Mouse (Mus musculus) kidney, postnatal 0 days (tissue): Measurements from ENCODE around the gene Bud23. TPM values are rescaled to one million over a fixed set of nuclear protein-coding genes. Genes with fewer than 3 reads are reported as not detected.

Experiments used
- ATAC-seq: fragments of 200-750 bp; cut with Nextera tagmentation; replicated peaks from 2 replicates; pipeline ENCODE4 v1.8.0; 2017; ENCODE audit warnings: low read depth, moderate number of reproducible peaks, moderate TSS enrichment, moderate library complexity; ENCODE audit not compliant: low FRiP score
- DNase-seq: peaks from one replicate; pipeline ENCODE4 v3.0.0-alpha.2; 2016; ENCODE audit warnings: low spot score
- H3K27ac ChIP-seq: fragments of 300-500 bp; sonication (generic); 2 replicates; pipeline ENCODE4 v1.5.1; 2014; ENCODE audit warnings: mild to moderate bottlenecking
- H3K27me3 ChIP-seq: fragments of 300-500 bp; sonication (generic); 2 replicates; pipeline ENCODE4 v1.6.1; 2014; ENCODE audit warnings: low read length, mixed read lengths; ENCODE audit not compliant: insufficient read depth
- H3K36me3 ChIP-seq: fragments of 300-500 bp; sonication (generic); 2 replicates; pipeline ENCODE4 v1.6.1; 2014; ENCODE audit warnings: low read length, mixed read lengths; ENCODE audit not compliant: insufficient read depth
- H3K4me1 ChIP-seq: fragments of 300-500 bp; sonication (generic); replicated peaks from 2 replicates; pipeline ENCODE4 v1.6.1; 2014; ENCODE audit warnings: antibody characterized with exemption, low read length, mixed read lengths; ENCODE audit not compliant: insufficient read depth
- H3K4me2 ChIP-seq: fragments of 300-500 bp; sonication (generic); 2 replicates; pipeline ENCODE4 v1.6.1; 2014; ENCODE audit warnings: mild to moderate bottlenecking, low read length, moderate library complexity, mixed read lengths
- H3K4me3 ChIP-seq: fragments of 300-500 bp; sonication (generic); replicated peaks from 2 replicates; pipeline ENCODE4 v1.5.1; 2014; ENCODE audit warnings: low read depth, low read length
- H3K9ac ChIP-seq: fragments of 300-500 bp; sonication (generic); 2 replicates; pipeline ENCODE4 v1.6.1; 2014; ENCODE audit warnings: low read depth, low read length
- H3K9me3 ChIP-seq: fragments of 300-500 bp; sonication (generic); replicated peaks from 2 replicates; pipeline ENCODE4 v1.6.1; 2016; ENCODE audit warnings: low read length, inconsistent platforms, mixed read lengths
- CTCF ChIP-seq: IDR thresholded peaks from 2 replicates; pipeline ENCODE4 v1.5.1; 2016; ENCODE audit warnings: antibody characterized with exemption, low read depth, mild to moderate bottlenecking, moderate library complexity
- WGBS: fragments of 180-500 bp; shearing (Covaris S2); extraction: QIAGEN DNeasy Blood & Tissue Kit; methylation state at CpG from one replicate; pipeline ENCODE4 v1.1.7; 2014; 5-methylcytosine and 5-hydroxymethylcytosine counted together
- polyA plus RNA-seq: library from polyadenylated mRNA; unstranded; fragments of >200 nt; fragmentation: Nextera tagmentation; extraction: Ambion mirVana; gene quantifications from 2 replicates; pipeline ENCODE4 v1.2.1, GENCODE M21; 2015

The Bud23 gene
- polyA plus RNA-seq, 1 experiment from 2014 or later, result 80.4 TPM

- DNase-seq, result no peak
- Histone ChIP-seq H3K4me2 (no peak overlapping the region), H3K27me3 (no peaks in the 10 kb centered on the region), H3K36me3 (no peaks in the 10 kb centered on the region), H3K4me3 (no peak overlapping the region), H3K27ac (no peak overlapping the region), H3K9me3 (no peaks in the 10 kb centered on the region), H3K9ac (no peak overlapping the region), H3K4me1 (peaks cover 9% of the 10 kb centered on the region)
- TF ChIP-seq CTCF, result no peak
- no peak for ATAC-seq
- WGBS, result 82% methylated on average over 5 of the region's 5 CpGs
These were observed 32.2 kb downstream of the Bud23 start for GRCm38 (mm10) chr5:135032581-135032980.

GRCm38 (mm10) chr5:135029007-135029854 lies 35.5 kb downstream of the Bud23 start:
- H3K27me3 ChIP-seq, result no peaks in the 10 kb centered on the region
- no peaks in the 10 kb centered on the region for H3K36me3 ChIP-seq
- no peak for TF ChIP-seq CTCF
- peak; percentile 63 for DNase-seq
- ATAC-seq, result no peak
- H3K9ac ChIP-seq, result no peak overlapping the region
- H3K9me3 ChIP-seq, result no peaks in the 10 kb centered on the region
- peaks cover 26% of the 10 kb centered on the region for H3K4me1 ChIP-seq
- H3K4me2 ChIP-seq, result peak overlapping the region; percentile 38
- no peak overlapping the region for H3K27ac ChIP-seq
- H3K4me3 ChIP-seq, result no peak overlapping the region
- WGBS, result 34% methylated on average over 18 of the region's 18 CpGs

GRCm38 (mm10) chr5:135025899-135026298 lies 38.9 kb downstream of the Bud23 start:
- Histone ChIP-seq H3K4me3 (no peak overlapping the region), H3K36me3 (no peaks in the 10 kb centered on the region), H3K9me3 (no peaks in the 10 kb centered on the region), H3K9ac (no peak overlapping the region), H3K4me1 (peaks cover 31% of the 10 kb centered on the region), H3K27ac (no peak overlapping the region), H3K27me3 (no peaks in the 10 kb centered on the region), H3K4me2 (peak overlapping the region; percentile 90; the same call in 1 of the 2 replicates)
- ATAC-seq, result no peak
- peak; percentile 17; the same call in 1 of the 2 replicates for TF ChIP-seq CTCF
- peak; percentile 67 for DNase-seq
- WGBS, result 7% methylated on average over 7 of the region's 7 CpGs

GRCm38 (mm10) chr5:135024665-135025224 lies 40.0 kb downstream of the Bud23 start:
- H3K9me3 ChIP-seq, result no peaks in the 10 kb centered on the region
- H3K4me2 ChIP-seq, result peak overlapping the region; percentile 90
- H3K36me3 ChIP-seq, result no peaks in the 10 kb centered on the region
- ATAC-seq (no peak), DNase-seq (peak; percentile 76)
- peak overlapping the region; percentile 72; the same call in 1 of the 2 replicates for H3K4me3 ChIP-seq
- TF ChIP-seq CTCF, result no peak
- 18% methylated on average over 11 of the region's 11 CpGs for WGBS
- no peak overlapping the region for H3K27ac ChIP-seq
- H3K27me3 ChIP-seq, result no peaks in the 10 kb centered on the region
- no peak overlapping the region for H3K9ac ChIP-seq
- peaks cover 31% of the 10 kb centered on the region for H3K4me1 ChIP-seq

- ATAC-seq (peak; percentile 85), DNase-seq (peak; percentile 96)
- Histone ChIP-seq H3K4me3 (peak within 1 kb of the TSS; percentile 72), H3K27ac (no peak within 1 kb of the TSS), H3K4me1 (peaks cover 23% of the 10 kb centered on the region), H3K36me3 (no peaks in the 10 kb centered on the region), H3K27me3 (no peaks in the 10 kb centered on the region), H3K9ac (peak within 1 kb of the TSS; percentile 73), H3K4me2 (peak within 1 kb of the TSS; percentile 90), H3K9me3 (no peaks in the 10 kb centered on the region)
- no peak for TF ChIP-seq CTCF
- under 1% methylated on average over 61 of the region's 61 CpGs for WGBS
These were observed 41.2 kb downstream of the Bud23 start, which contains the start of gene Stx1a for GRCm38 (mm10) chr5:135023344-135024173. Gene Stx1a, plus strand, starts transcription at chr5:135023482.

- DNase-seq, result peak; percentile 81
- Histone ChIP-seq H3K9me3 (no peaks in the 10 kb centered on the region), H3K27me3 (no peaks in the 10 kb centered on the region), H3K36me3 (no peaks in the 10 kb centered on the region), H3K9ac (no peak overlapping the region), H3K4me3 (no peak overlapping the region), H3K4me2 (no peak overlapping the region), H3K27ac (no peak overlapping the region), H3K4me1 (peaks cover 22% of the 10 kb centered on the region)
- ATAC-seq, result no peak
- TF ChIP-seq CTCF, result no peak
- 36% methylated on average over 6 of the region's 6 CpGs for WGBS
These were observed 42.9 kb downstream of the Bud23 start for GRCm38 (mm10) chr5:135021814-135022213.
